Comparison of ENCODE assay signal across 8 mouse cellular contexts in genomic region chr9:21014691-21015570, GRCm38 (mm10). TPM values are rescaled to one million over a fixed set of nuclear protein-coding genes. Genes with fewer than 3 reads are reported as not detected.
DNase-seq lines count a peak whose midpoint lies in the region; ATAC-seq and TF ChIP-seq lines count a peak whose summit lies in the region.

No protein-coding gene starts in this region.

- ATAC-seq in embryonic facial prominence, embryonic 12.5 days (ENCODE audit: insufficient number of reproducible peaks, insufficient read depth, low FRiP score, low TSS enrichment): peak; percentile 68; the same call in 1 of the 2 replicates
- peak; percentile 59 for ATAC-seq in heart, embryonic 16.5 days (replicated peaks; ENCODE audit: extremely low read depth, insufficient read depth, low FRiP score)
- peak; percentile 27; the same call in 1 of the 2 replicates for ATAC-seq in kidney, postnatal 0 days (replicated peaks; ENCODE audit: low FRiP score, low read depth)
- peak; percentile 55 for ATAC-seq in lung, postnatal 0 days

- no peaks in the 10 kb centered on the region for H3K36me3 ChIP-seq in embryonic facial prominence, embryonic 12.5 days
- H3K36me3 ChIP-seq in heart, embryonic 16.5 days (ENCODE audit: control insufficient read depth, insufficient read depth): no peaks in the 10 kb centered on the region
- no peaks in the 10 kb centered on the region for H3K36me3 ChIP-seq in kidney, postnatal 0 days (ENCODE audit: insufficient read depth, low read length)
- no peaks in the 10 kb centered on the region for H3K36me3 ChIP-seq in lung, postnatal 0 days (ENCODE audit: insufficient read depth, low read length)
- no peaks in the 10 kb centered on the region for H3K36me3 ChIP-seq in small intestine, adult 2 months (ENCODE audit: control insufficient read depth, insufficient read depth, low read length)

- peak; percentile 38 to 44 for DNase-seq in left cerebral cortex, adult 2 months (ENCODE audit: extremely low spot score in 1 of 2, low spot score in 2 of 2)
- DNase-seq in left cerebral cortex, adult 11 months (ENCODE audit: low spot score): no peak
- no peak for DNase-seq in kidney, postnatal 0 days (ENCODE audit: low spot score)
- DNase-seq in lung, postnatal 0 days (ENCODE audit: low spot score): peak; percentile 76
- no peak for DNase-seq in cerebellum, postnatal 36 days

- no peak for TF ChIP-seq POLR2A in small intestine, adult 2 months (IDR thresholded peaks at IDR 0.05; ENCODE audit: low read depth, low read length)

- H3K4me1 ChIP-seq in embryonic facial prominence, embryonic 12.5 days: peaks cover 8% of the 10 kb centered on the region
- H3K4me1 ChIP-seq in heart, embryonic 16.5 days (ENCODE audit: control insufficient read depth, insufficient read depth, low read length): peaks cover 13% of the 10 kb centered on the region
- H3K4me1 ChIP-seq in kidney, postnatal 0 days (replicated peaks; ENCODE audit: insufficient read depth, low read length): peaks cover 13% of the 10 kb centered on the region; the same call in 1 of the 2 replicates
- H3K4me1 ChIP-seq in lung, postnatal 0 days (ENCODE audit: insufficient read depth, low read depth, low read length): peaks cover 20% of the 10 kb centered on the region
- peaks cover 7% of the 10 kb centered on the region for H3K4me1 ChIP-seq in small intestine, adult 2 months (ENCODE audit: control insufficient read depth, insufficient read depth, insufficient read length, low read length)

- H3K27me3 ChIP-seq in embryonic facial prominence, embryonic 12.5 days: peaks cover 54% of the 10 kb centered on the region
- peaks cover 21% of the 10 kb centered on the region for H3K27me3 ChIP-seq in heart, embryonic 16.5 days (ENCODE audit: control insufficient read depth, insufficient read depth, low read length)
- H3K27me3 ChIP-seq in kidney, postnatal 0 days (ENCODE audit: insufficient read depth, low read length): peaks cover 12% of the 10 kb centered on the region
- no peaks in the 10 kb centered on the region for H3K27me3 ChIP-seq in lung, postnatal 0 days (replicated peaks; ENCODE audit: insufficient read depth, low read length)
- H3K27me3 ChIP-seq in small intestine, adult 2 months (ENCODE audit: control insufficient read depth, insufficient read depth, low read length): no peaks in the 10 kb centered on the region

- peak overlapping the region; percentile 37 for H3K4me3 ChIP-seq in left cerebral cortex, adult 2 months
- H3K4me3 ChIP-seq in embryonic facial prominence, embryonic 12.5 days: peak overlapping the region; percentile 33
- H3K4me3 ChIP-seq in heart, embryonic 16.5 days (ENCODE audit: low read length): peak overlapping the region; percentile 51
- H3K4me3 ChIP-seq in kidney, postnatal 0 days (replicated peaks; ENCODE audit: low read depth, low read length): peak overlapping the region; percentile 33
- H3K4me3 ChIP-seq in lung, postnatal 0 days (ENCODE audit: low read depth, low read length): peak overlapping the region; percentile 45
- H3K4me3 ChIP-seq in small intestine, adult 2 months (ENCODE audit: low read depth, low read length): peak overlapping the region; percentile 62

- no peak overlapping the region; the same call in 1 of the 2 replicates for H3K27ac ChIP-seq in left cerebral cortex, adult 2 months
- no peak overlapping the region for H3K27ac ChIP-seq in embryonic facial prominence, embryonic 12.5 days
- peak overlapping the region; percentile 30 for H3K27ac ChIP-seq in heart, embryonic 16.5 days (ENCODE audit: low read length)
- peak overlapping the region; percentile 60 for H3K27ac ChIP-seq in kidney, postnatal 0 days
- H3K27ac ChIP-seq in lung, postnatal 0 days (ENCODE audit: low read length): peak overlapping the region; percentile 57
- peak overlapping the region; percentile 26 for H3K27ac ChIP-seq in small intestine, adult 2 months (ENCODE audit: insufficient read depth, low read depth, low read length)

- no peaks in the 10 kb centered on the region for H3K9me3 ChIP-seq in embryonic facial prominence, embryonic 12.5 days
- no peaks in the 10 kb centered on the region for H3K9me3 ChIP-seq in heart, embryonic 16.5 days (replicated peaks; ENCODE audit: control insufficient read depth, low read length)
- no peaks in the 10 kb centered on the region for H3K9me3 ChIP-seq in kidney, postnatal 0 days (replicated peaks; ENCODE audit: low read length)
- H3K9me3 ChIP-seq in lung, postnatal 0 days (ENCODE audit: low read length): no peaks in the 10 kb centered on the region

- no peak for TF ChIP-seq EP300 in lung, postnatal 0 days (IDR thresholded peaks at IDR 0.05)

- 2% methylated on average over 29 of the region's 29 CpGs for WGBS in embryonic facial prominence, embryonic 12.5 days
- WGBS in heart, embryonic 16.5 days: 5% methylated on average over 29 of the region's 29 CpGs
- WGBS in kidney, postnatal 0 days: 4% methylated on average over 28 of the region's 29 CpGs
- WGBS in lung, postnatal 0 days: 4% methylated on average over 27 of the region's 29 CpGs
- 8% methylated on average over 29 of the region's 29 CpGs for WGBS in small intestine, adult 2 months

- no peak for TF ChIP-seq CTCF in left cerebral cortex, adult 2 months (IDR thresholded peaks at IDR 0.05)
- TF ChIP-seq CTCF in kidney, postnatal 0 days (IDR thresholded peaks at IDR 0.05; ENCODE audit: low read depth): no peak
- TF ChIP-seq CTCF in lung, postnatal 0 days (IDR thresholded peaks at IDR 0.05): no peak
- no peak for TF ChIP-seq CTCF in small intestine, adult 2 months (IDR thresholded peaks at IDR 0.05; ENCODE audit: extremely low read depth, insufficient read length, insufficient replicate concordance, low read depth, low read length)

- intact Hi-C loops in left cerebral cortex, adult 2 months (cut with DNase I): loop anchor here (5.0 kb wide), 1 partner anchor 122 kb away; no protein-coding TSS in a partner anchor

- H3K4me2 ChIP-seq in embryonic facial prominence, embryonic 12.5 days (replicated peaks): peak overlapping the region; percentile 57
- peak overlapping the region; percentile 72 for H3K4me2 ChIP-seq in heart, embryonic 16.5 days (ENCODE audit: low read depth, low read length)
- H3K4me2 ChIP-seq in kidney, postnatal 0 days (ENCODE audit: low read length): peak overlapping the region; percentile 61
- peak overlapping the region; percentile 65 for H3K4me2 ChIP-seq in lung, postnatal 0 days (replicated peaks; ENCODE audit: low read depth, low read length)

- peak overlapping the region; percentile 42 for H3K9ac ChIP-seq in embryonic facial prominence, embryonic 12.5 days
- H3K9ac ChIP-seq in heart, embryonic 16.5 days (ENCODE audit: low read length): peak overlapping the region; percentile 60
- peak overlapping the region; percentile 33; the same call in 1 of the 2 replicates for H3K9ac ChIP-seq in kidney, postnatal 0 days (ENCODE audit: low read depth, low read length)
- H3K9ac ChIP-seq in lung, postnatal 0 days (replicated peaks; ENCODE audit: low read depth): 0 out of 2 replicates have a peak overlapping the region, but pooled peaks have one; percentile 8

RNA-seq across cellular contexts. Expression of gene Icam1, which starts 0.9 kb away (rescaled TPM):
- 1 to 10 TPM; 2.0 to 3.6 TPM for total RNA-seq in left cerebral cortex, adult 2 months (2021)
- polyA plus RNA-seq in embryonic facial prominence, embryonic 12.5 days (2016; fragmentation: Nextera tagmentation; extraction: Ambion mirVana): 8.6 and 9.0 TPM in 2 replicates
- polyA plus RNA-seq in heart, embryonic 16.5 days (2015; fragmentation: Nextera tagmentation; extraction: Ambion mirVana): 23.8 and 29.6 TPM in 2 replicates
- 12.3 and 13.4 TPM in 2 replicates for polyA plus RNA-seq in kidney, postnatal 0 days (2015; fragmentation: Nextera tagmentation; extraction: Ambion mirVana)
- 236 and 352 TPM in 2 replicates for polyA plus RNA-seq in lung, postnatal 0 days (2015; fragmentation: Nextera tagmentation; extraction: Ambion mirVana)
- 6.8 and 9.4 TPM in 2 replicates for polyA plus RNA-seq in small intestine, adult 2 months (2012; rRNA removed)

RNA-seq across cellular contexts. Expression of gene Mrpl4, which starts 12.4 kb away (rescaled TPM):
- 10 to 100 TPM; 59.2 to 64.2 TPM for total RNA-seq in left cerebral cortex, adult 2 months (2021)
- 128 TPM in 2 replicates for polyA plus RNA-seq in embryonic facial prominence, embryonic 12.5 days (2016; fragmentation: Nextera tagmentation; extraction: Ambion mirVana)
- polyA plus RNA-seq in heart, embryonic 16.5 days (2015; fragmentation: Nextera tagmentation; extraction: Ambion mirVana): 170 and 173 TPM in 2 replicates
- polyA plus RNA-seq in kidney, postnatal 0 days (2015; fragmentation: Nextera tagmentation; extraction: Ambion mirVana): 155 and 158 TPM in 2 replicates
- 112 and 125 TPM in 2 replicates for polyA plus RNA-seq in lung, postnatal 0 days (2015; fragmentation: Nextera tagmentation; extraction: Ambion mirVana)
- polyA plus RNA-seq in small intestine, adult 2 months (2012; rRNA removed): 81.8 and 143 TPM in 2 replicates

RNA-seq across cellular contexts. Expression of gene Icam4, which starts 14.2 kb away (rescaled TPM):
- 1 to 10 TPM; 1.5 to 1.6 TPM for total RNA-seq in left cerebral cortex, adult 2 months (2021)
- 1.6 and 2.5 TPM in 2 replicates for polyA plus RNA-seq in embryonic facial prominence, embryonic 12.5 days (2016; fragmentation: Nextera tagmentation; extraction: Ambion mirVana)
- 2.0 and 3.0 TPM in 2 replicates for polyA plus RNA-seq in heart, embryonic 16.5 days (2015; fragmentation: Nextera tagmentation; extraction: Ambion mirVana)
- 0.26 and 0.50 TPM in 2 replicates for polyA plus RNA-seq in kidney, postnatal 0 days (2015; fragmentation: Nextera tagmentation; extraction: Ambion mirVana)
- polyA plus RNA-seq in lung, postnatal 0 days (2015; fragmentation: Nextera tagmentation; extraction: Ambion mirVana): 3.3 and 3.8 TPM in 2 replicates
- 0.32 and 0.37 TPM in 2 replicates for polyA plus RNA-seq in small intestine, adult 2 months (2012; rRNA removed)

RNA-seq across cellular contexts. Expression of gene Icam5, which starts 16.9 kb away (rescaled TPM):
- 100 to 1,000 TPM; 230 to 248 TPM for total RNA-seq in left cerebral cortex, adult 2 months (2021)
- 0.14 and 0.23 TPM in 2 replicates for polyA plus RNA-seq in embryonic facial prominence, embryonic 12.5 days (2016; fragmentation: Nextera tagmentation; extraction: Ambion mirVana)
- 0.08 TPM in 1 of 2 replicates, not detected in the other for polyA plus RNA-seq in heart, embryonic 16.5 days (2015; fragmentation: Nextera tagmentation; extraction: Ambion mirVana)
- polyA plus RNA-seq in kidney, postnatal 0 days (2015; fragmentation: Nextera tagmentation; extraction: Ambion mirVana): 0.21 and 0.27 TPM in 2 replicates
- 0.18 and 0.27 TPM in 2 replicates for polyA plus RNA-seq in lung, postnatal 0 days (2015; fragmentation: Nextera tagmentation; extraction: Ambion mirVana)
- polyA plus RNA-seq in small intestine, adult 2 months (2012; rRNA removed): 0.11 TPM in 2 replicates

RNA-seq across cellular contexts. Expression of gene S1pr2, which starts 38.4 kb away (rescaled TPM):
- total RNA-seq in left cerebral cortex, adult 2 months (2021): 1 to 10 TPM; 3.2 to 4.4 TPM
- 48.7 and 53.0 TPM in 2 replicates for polyA plus RNA-seq in embryonic facial prominence, embryonic 12.5 days (2016; fragmentation: Nextera tagmentation; extraction: Ambion mirVana)
- 18.2 and 23.7 TPM in 2 replicates for polyA plus RNA-seq in heart, embryonic 16.5 days (2015; fragmentation: Nextera tagmentation; extraction: Ambion mirVana)
- polyA plus RNA-seq in kidney, postnatal 0 days (2015; fragmentation: Nextera tagmentation; extraction: Ambion mirVana): 21.3 and 23.3 TPM in 2 replicates
- 60.8 and 62.3 TPM in 2 replicates for polyA plus RNA-seq in lung, postnatal 0 days (2015; fragmentation: Nextera tagmentation; extraction: Ambion mirVana)
- 2.5 and 2.9 TPM in 2 replicates for polyA plus RNA-seq in small intestine, adult 2 months (2012; rRNA removed)

Comparison
In these comparisons a context has a peak if more than half of its experiments do, and no peak if none do; other contexts are left out.
1. DNase-seq: peak in left cerebral cortex, adult 2 months (2 of 2) and lung, postnatal 0 days (single experiment); none in left cerebral cortex, adult 11 months (single experiment), kidney, postnatal 0 days (single experiment) and cerebellum, postnatal 36 days (0 of 2).
2. H3K27ac ChIP-seq: peak in heart, embryonic 16.5 days (single experiment), kidney, postnatal 0 days (single experiment), lung, postnatal 0 days (single experiment) and small intestine, adult 2 months (single experiment); none in left cerebral cortex, adult 2 months (single experiment) and embryonic facial prominence, embryonic 12.5 days (single experiment).
3. H3K9ac ChIP-seq: peak in every context shown above with its lines; median percentile 60 in heart, embryonic 16.5 days; 42 in embryonic facial prominence, embryonic 12.5 days; 33 in kidney, postnatal 0 days; 8 in lung, postnatal 0 days.
4. Peak in every context shown above with its lines, with median percentiles within 50 percentile points of each other: H3K4me3 ChIP-seq, ATAC-seq and H3K4me2 ChIP-seq.